Mouse (Mus musculus) lung, adult 18-20 months (tissue): ENCODE measurements around the gene Dspp.

ENCODE experiments used
- DNase-seq, 2 experiments: peaks; one replicate each; pipeline ENCODE4 v3.0.0; 2022; ENCODE audit warnings: mixed read lengths in 2 of 2

Dspp gene

DNA sequence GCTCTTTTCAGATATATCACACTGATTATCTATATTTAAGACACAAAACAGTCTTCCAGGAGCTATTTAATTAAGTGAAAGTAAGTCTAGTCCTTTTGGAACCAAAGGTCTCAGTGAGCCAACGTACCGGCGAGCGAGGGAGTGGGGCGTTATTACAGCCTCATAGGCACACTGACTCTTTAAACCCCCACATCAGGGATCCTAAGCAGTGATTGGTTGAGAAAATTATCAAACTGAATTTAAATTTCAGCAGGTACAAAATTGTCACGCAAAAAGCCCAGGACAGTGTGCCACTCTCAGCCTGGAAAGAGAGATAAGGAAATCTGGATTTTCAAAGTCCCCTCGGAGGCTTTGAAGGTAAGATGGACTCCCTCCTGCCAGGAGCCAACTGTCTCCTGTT lies at the start of gene Dspp:
TSS of gene Dspp (plus strand) at position 301 of the 400 bp plus-strand sequence.
- no peak for DNase-seq

DNA sequence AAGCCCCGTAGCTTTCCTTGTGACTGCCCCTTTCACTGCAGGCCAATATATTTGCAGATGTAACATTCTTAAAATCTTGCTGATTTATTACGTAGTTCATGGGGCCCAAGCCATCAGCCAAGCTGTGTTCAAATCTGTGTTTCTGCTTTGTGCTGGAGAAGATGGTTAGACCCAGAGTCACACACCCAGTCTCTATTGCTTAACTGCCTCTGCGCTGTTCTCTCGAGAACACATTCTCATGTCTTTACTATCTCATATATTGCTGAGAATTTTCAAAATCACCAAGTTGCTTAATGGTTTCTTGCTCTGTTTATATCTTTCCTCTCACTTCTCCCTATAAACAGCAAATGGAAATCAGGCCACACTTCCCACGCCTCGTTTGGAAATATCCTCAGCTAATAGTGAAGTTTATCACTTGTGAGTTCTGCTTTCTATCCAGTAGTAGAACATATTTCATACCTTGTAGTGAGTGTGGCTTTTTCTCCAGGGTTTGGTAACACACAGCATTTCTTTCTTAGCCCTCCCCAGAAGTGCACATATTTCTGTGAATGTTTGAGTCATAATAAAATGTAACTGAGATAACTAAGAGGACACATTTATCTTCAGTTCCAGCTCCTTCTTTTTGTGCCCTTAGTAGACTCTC lies 46.4 kb upstream of the Dspp start:
- peak in 1 of 2 experiments; percentile 31 for DNase-seq

GRCm38 (mm10) chr5:104126561-104127320 lies 43.8 kb upstream of the Dspp start:
- no peak for DNase-seq

GRCm38 (mm10) chr5:104127351-104127750 lies 43.2 kb upstream of the Dspp start:
- DNase-seq = no peak

GRCm38 (mm10) chr5:104128281-104129031 lies 42.1 kb upstream of the Dspp start:
- DNase-seq = peak in 1 of 2 experiments; percentile 23

DNA sequence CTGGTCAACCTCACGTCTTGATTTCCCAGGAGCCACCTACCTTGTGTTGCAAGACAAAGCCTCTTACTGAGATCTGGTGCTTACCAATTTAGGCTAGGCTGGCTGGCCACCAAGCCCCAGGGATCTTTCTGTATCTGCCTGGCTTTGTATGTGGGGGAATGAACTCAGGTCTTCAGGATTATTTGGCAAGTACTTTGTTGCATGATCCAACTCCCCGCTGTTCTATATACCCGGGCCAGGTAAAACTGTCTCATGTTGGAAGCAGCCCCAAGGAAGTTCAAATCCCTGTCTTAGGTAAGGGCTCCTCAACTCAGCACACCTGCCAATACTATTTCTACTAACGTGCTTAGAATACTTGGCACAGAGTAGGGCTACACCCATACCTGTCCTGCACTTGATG lies 39.6 kb upstream of the Dspp start:
- DNase-seq = no peak

DNA sequence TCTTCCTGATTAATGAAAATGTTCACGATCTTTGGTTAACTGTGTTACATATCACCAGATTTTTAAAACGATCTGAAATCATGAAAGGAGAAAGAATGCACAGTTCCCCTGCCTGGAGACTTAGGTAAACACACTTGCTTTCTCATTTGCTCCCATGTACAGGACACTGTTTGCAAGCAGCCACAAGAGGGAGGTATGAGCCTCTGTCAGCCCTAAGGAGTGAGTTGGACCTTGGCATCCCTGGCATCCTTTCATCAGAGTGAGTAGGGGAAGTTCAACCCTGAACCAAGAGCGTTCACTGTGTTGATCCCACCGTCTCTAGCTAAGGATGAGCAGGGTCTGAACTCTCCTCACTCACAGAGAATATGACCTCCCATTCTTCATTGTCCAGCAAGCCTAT lies 39.0 kb upstream of the Dspp start:
- DNase-seq = peak in 1 of 2 experiments; percentile 46

GRCm38 (mm10) chr5:104133752-104134151 lies 36.8 kb upstream of the Dspp start:
- DNase-seq = no peak

DNA sequence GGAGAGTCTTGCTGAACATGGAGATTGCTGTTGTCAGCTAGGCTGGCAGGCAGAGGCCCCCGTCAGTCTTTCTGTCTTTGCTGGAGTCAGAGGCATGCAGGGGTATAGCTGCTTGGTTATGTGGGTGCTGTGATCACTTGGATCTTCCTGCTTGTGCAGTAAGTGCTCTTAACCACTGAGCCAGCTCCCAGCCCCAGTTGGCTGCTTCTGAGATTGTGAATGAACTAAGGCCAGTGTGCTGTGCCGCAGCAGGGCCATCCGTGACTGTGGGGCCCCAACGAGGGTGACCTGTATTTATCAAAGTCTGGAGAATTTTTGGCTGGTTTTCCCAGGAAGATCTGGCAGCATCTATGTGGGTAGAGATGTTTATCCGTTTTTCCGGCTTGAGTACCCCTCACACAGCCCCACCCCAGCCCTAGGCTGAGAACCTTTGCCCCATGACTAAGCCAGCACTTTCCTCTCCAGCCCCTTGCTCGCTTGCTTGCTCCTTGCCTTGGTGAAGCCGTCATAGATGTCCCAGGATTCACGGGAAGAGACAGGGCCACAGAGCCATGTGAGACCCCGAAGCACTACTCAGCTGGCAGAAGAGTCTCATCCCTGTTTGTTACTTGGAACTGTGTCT lies 32.5 kb upstream of the Dspp start:
- no peak for DNase-seq

DNA sequence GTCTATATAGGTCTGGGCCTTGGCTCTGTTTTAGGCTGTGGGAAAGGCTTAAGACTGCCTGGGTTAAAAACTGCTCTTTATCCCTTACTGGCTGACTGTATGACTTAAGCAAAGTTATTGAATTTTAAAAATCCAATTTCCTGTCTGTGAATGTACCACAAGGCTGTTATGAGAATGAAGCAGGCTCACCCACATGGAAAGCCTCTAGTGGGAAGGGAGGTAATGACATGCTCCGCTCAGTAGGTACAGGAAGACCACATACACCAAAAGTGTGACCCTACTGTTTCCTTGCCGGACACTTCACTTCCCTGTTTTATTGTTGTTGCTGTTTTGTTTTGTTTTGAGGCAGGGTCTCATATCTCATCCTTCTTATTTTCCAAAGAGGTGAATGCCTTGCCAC lies 29.4 kb upstream of the Dspp start:
- DNase-seq = no peak

- no peak for DNase-seq
These were observed 26.5 kb upstream of the Dspp start for GRCm38 (mm10) chr5:104144057-104144456.

DNA sequence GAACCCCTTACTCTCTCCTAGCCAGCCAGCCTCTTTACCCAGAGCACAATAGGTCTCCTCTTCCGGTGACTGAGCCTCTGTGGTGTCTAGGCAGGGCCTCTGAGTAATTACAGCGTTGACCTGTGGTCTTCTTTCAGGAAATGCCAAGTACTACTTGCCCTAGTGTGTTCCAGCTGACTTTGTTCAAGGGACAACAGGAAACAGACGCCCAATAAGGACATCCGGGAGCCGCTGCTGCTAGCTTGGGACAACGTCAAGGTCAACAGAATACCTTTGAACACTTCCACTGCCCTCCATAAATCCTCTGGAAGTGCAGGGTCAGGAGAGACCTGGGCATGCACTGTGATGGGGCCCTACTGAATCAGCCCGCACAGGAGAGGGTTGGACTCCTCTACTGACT lies 21.2 kb upstream of the Dspp start:
- DNase-seq = no peak

GRCm38 (mm10) chr5:104150196-104150595 lies 20.3 kb upstream of the Dspp start:
- no peak for DNase-seq

- DNase-seq = no peak
These were observed 12.8 kb upstream of the Dspp start for GRCm38 (mm10) chr5:104157701-104158100.

GRCm38 (mm10) chr5:104158332-104159052 lies 12.0 kb upstream of the Dspp start:
- no peak for DNase-seq

DNA sequence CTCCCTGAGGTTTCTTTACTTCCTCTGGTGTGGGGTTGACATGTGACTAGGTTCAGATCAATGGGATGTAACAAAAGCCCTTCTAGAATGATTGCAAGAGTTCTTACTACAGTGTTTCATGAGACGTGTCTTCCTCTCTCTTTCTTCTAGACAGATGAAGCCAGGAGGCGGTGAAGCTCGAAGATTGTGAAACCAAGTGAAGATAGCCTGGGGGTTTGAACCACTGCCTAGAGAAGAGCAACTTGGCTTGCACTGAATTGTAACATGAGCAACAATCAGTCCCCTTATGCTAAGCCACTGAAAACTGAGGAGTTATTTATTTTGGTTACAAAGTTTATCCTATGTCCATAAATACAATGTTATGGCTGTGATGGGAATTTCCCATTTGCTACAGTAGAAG lies 9.9 kb upstream of the Dspp start:
- DNase-seq = no peak

GRCm38 (mm10) chr5:104161390-104161789 lies 9.1 kb upstream of the Dspp start:
- DNase-seq = peak; percentile 15 to 44

DNA sequence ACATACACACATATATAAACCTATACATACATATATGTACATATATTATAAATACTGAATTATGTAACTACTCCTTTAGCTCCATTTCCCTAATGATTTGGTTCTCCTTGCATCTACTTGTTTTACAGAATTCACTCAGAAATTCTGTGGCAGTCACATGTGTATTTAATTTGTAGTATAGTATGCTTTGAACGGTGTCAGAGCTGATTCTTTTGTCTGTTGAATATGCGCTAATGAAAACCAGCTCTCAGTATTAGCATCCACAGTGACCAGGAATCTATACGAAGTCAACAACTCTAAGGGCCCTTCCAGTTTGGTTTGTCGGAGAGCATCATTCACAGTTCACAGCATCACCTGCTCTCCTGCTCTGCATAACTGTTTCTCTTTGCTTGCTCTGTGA lies 7.0 kb upstream of the Dspp start:
- DNase-seq = no peak

- no peak for DNase-seq
These were observed 2.6 kb downstream of the Dspp start for GRCm38 (mm10) chr5:104173094-104173493.

DNA sequence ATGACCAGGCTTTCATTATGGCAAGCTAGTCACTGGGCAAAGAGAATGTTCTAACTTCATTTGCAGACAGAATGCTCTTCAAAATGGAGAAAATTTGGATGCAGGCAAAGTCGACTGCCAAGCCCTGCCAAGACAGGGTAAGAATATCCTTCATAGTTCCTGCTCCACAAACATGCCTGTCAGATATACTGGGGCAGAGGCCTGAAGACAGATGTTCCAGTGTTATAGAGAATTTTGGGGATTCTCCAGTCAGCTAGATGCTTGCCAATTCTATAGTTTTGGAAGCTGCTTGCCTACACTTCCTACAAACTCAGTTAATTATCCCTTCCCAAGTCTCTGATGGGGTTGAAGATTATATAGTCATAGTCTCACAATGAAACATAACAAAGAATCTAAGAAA lies 13.2 kb downstream of the Dspp start:
- no peak for DNase-seq

- no peak for DNase-seq
These were observed 16.8 kb downstream of the Dspp start for GRCm38 (mm10) chr5:104187281-104187680.

DNA sequence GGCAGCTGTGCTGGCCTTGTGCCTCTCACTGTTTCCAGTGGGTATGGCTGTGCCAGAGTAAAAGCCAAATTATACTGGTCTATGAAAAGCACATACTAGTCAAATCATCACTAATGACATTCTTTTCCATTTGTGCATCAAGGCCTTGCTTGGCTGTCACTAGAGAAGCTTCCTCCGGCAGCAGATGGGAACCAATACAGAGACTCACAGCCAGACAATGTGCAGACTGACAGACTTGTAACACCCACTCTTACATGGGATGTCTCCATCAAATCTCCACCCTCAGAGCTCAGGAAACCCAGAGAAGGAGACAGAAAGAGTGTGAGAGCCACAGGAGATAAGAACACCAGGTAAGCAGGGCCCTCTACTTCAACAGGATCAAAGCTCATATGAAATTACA lies 24.6 kb downstream of the Dspp start:
- no peak for DNase-seq
